Mouse (Mus musculus): ENCODE data around the gene Dab1. TPM values are rescaled to one million over a fixed set of nuclear protein-coding genes. Genes with fewer than 3 reads are reported as not detected.

Gene Dab1
- polyA plus RNA-seq, 1 experiment from 2014 or later, result 3.0 TPM

GRCm38 (mm10) chr4:103961134-103962049 lies 342.2 kb downstream of the Dab1 start:
- whole genome bisulfite sequencing, result 69% methylated on average over 7 of the region's 7 CpGs
- no peak for ATAC-seq (ENCODE audit: low read depth)
- no peak overlapping the region for H3K27ac ChIP-seq (ENCODE audit: low read length)

GRCm38 (mm10) chr4:103969906-103970305 lies 350.7 kb downstream of the Dab1 start:
- Histone ChIP-seq H3K9ac (ENCODE audit: low read length) (no peak overlapping the region), H3K4me1 (replicated peaks; ENCODE audit: control insufficient read depth, insufficient read depth, low read length) (no peaks in the 10 kb centered on the region), H3K27me3 (ENCODE audit: control insufficient read depth, insufficient read depth, low read depth, low read length) (no peaks in the 10 kb centered on the region), H3K9me3 (ENCODE audit: control insufficient read depth, low read length) (no peaks in the 10 kb centered on the region), H3K36me3 (ENCODE audit: control insufficient read depth, insufficient read depth, low read length) (no peaks in the 10 kb centered on the region), H3K4me2 (ENCODE audit: low read depth, low read length) (no peak overlapping the region), H3K4me3 (ENCODE audit: low read length) (no peak overlapping the region), H3K27ac (ENCODE audit: low read length) (no peak overlapping the region)
- 62% methylated on average over 9 of the region's 9 CpGs for WGBS
- ATAC-seq (ENCODE audit: low read depth), result no peak

More at GRCm38 (mm10) chr4:103961134-103962049, 342.2 kb downstream of the Dab1 start:
- H3K4me2 ChIP-seq (ENCODE audit: low read depth, low read length), result no peak overlapping the region
- H3K4me3 ChIP-seq (ENCODE audit: low read length), result no peak overlapping the region
- no peaks in the 10 kb centered on the region for H3K4me1 ChIP-seq (replicated peaks; ENCODE audit: control insufficient read depth, insufficient read depth, low read length)
- H3K9me3 ChIP-seq (ENCODE audit: control insufficient read depth, low read length), result no peaks in the 10 kb centered on the region
- H3K36me3 ChIP-seq (ENCODE audit: control insufficient read depth, insufficient read depth, low read length), result no peaks in the 10 kb centered on the region
- no peak overlapping the region for H3K9ac ChIP-seq (ENCODE audit: low read length)
- H3K27me3 ChIP-seq (ENCODE audit: control insufficient read depth, insufficient read depth, low read depth, low read length), result no peaks in the 10 kb centered on the region

- H3K27me3 ChIP-seq (ENCODE audit: control insufficient read depth, insufficient read depth, low read depth, low read length), result no peaks in the 10 kb centered on the region
- no peaks in the 10 kb centered on the region for H3K36me3 ChIP-seq (ENCODE audit: control insufficient read depth, insufficient read depth, low read length)
- no peaks in the 10 kb centered on the region for H3K4me1 ChIP-seq (replicated peaks; ENCODE audit: control insufficient read depth, insufficient read depth, low read length)
- no peak for ATAC-seq (ENCODE audit: low read depth)
- no peak overlapping the region for H3K27ac ChIP-seq (ENCODE audit: low read length)
- 71% methylated on average over 2 of the region's 2 CpGs for WGBS
- no peak overlapping the region for H3K9ac ChIP-seq (ENCODE audit: low read length)
- no peak overlapping the region for H3K4me2 ChIP-seq (ENCODE audit: low read depth, low read length)
- H3K9me3 ChIP-seq (ENCODE audit: control insufficient read depth, low read length), result no peaks in the 10 kb centered on the region
- H3K4me3 ChIP-seq (ENCODE audit: low read length), result no peak overlapping the region
Measured at GRCm38 (mm10) chr4:103974536-103974935, 355.4 kb downstream of the Dab1 start.

GRCm38 (mm10) chr4:103974946-103975345 lies 355.8 kb downstream of the Dab1 start:
- Histone ChIP-seq H3K4me3 (ENCODE audit: low read length) (no peak overlapping the region), H3K9ac (ENCODE audit: low read length) (no peak overlapping the region), H3K36me3 (ENCODE audit: control insufficient read depth, insufficient read depth, low read length) (no peaks in the 10 kb centered on the region), H3K27ac (ENCODE audit: low read length) (no peak overlapping the region), H3K9me3 (ENCODE audit: control insufficient read depth, low read length) (no peaks in the 10 kb centered on the region), H3K4me2 (ENCODE audit: low read depth, low read length) (no peak overlapping the region), H3K4me1 (replicated peaks; ENCODE audit: control insufficient read depth, insufficient read depth, low read length) (no peaks in the 10 kb centered on the region), H3K27me3 (ENCODE audit: control insufficient read depth, insufficient read depth, low read depth, low read length) (no peaks in the 10 kb centered on the region)
- no peak for ATAC-seq (ENCODE audit: low read depth)
- WGBS, result 75% methylated on average over 2 of the region's 2 CpGs

DNA sequence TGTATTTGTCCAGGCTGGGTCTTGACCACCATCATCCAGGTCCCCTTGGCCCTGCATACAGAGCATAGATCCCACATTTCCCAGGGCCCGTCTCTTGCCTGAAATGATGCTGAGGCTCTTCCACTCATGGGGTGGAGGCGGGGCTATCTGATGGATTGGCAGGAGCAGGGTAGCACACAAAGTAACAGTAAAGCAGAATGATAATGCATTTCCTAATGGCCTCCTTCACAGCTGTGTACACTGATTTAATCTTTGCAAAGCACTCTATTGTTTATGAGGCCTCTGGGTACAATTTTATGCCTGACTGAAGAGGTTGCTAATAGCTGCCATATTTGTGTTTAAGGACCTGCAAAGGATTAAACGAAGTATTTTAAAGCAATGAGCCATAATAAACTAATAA lies 374.7 kb downstream of the Dab1 start:
- Histone ChIP-seq H3K27ac (ENCODE audit: low read length) (no peak overlapping the region), H3K27me3 (ENCODE audit: control insufficient read depth, insufficient read depth, low read depth, low read length) (no peaks in the 10 kb centered on the region), H3K36me3 (ENCODE audit: control insufficient read depth, insufficient read depth, low read length) (no peaks in the 10 kb centered on the region), H3K9ac (ENCODE audit: low read length) (no peak overlapping the region), H3K4me1 (replicated peaks; ENCODE audit: control insufficient read depth, insufficient read depth, low read length) (no peaks in the 10 kb centered on the region), H3K4me3 (ENCODE audit: low read length) (no peak overlapping the region), H3K4me2 (ENCODE audit: low read depth, low read length) (no peak overlapping the region), H3K9me3 (ENCODE audit: control insufficient read depth, low read length) (no peaks in the 10 kb centered on the region)
- WGBS, result 71% methylated on average over 3 of the region's 3 CpGs
- ATAC-seq (ENCODE audit: low read depth), result no peak

DNA sequence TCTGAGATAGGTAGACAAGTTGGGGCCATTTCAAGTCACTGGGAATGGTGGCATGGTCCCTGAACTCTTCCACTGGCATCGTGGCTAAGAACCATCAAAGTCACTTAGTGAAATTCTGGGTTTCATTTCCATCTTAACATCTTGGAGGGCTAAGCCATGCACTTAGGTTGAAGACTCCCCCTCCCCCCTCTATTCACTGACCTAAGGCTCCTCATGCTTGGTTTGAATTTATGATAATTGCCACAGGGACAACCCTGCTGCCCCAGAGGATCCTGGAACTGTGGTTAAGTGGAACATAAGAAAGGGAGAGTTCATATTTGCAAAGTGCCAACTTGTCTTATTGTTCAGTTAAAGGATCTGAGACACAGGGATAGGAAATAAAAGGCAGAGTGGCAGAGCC lies 375.2 kb downstream of the Dab1 start:
- WGBS, result 73% methylated on average over 1 of the region's 1 CpGs
- Histone ChIP-seq H3K9ac (ENCODE audit: low read length) (no peak overlapping the region), H3K4me1 (replicated peaks; ENCODE audit: control insufficient read depth, insufficient read depth, low read length) (no peaks in the 10 kb centered on the region), H3K27me3 (ENCODE audit: control insufficient read depth, insufficient read depth, low read depth, low read length) (no peaks in the 10 kb centered on the region), H3K27ac (ENCODE audit: low read length) (no peak overlapping the region), H3K9me3 (ENCODE audit: control insufficient read depth, low read length) (no peaks in the 10 kb centered on the region), H3K4me3 (ENCODE audit: low read length) (no peak overlapping the region), H3K36me3 (ENCODE audit: control insufficient read depth, insufficient read depth, low read length) (no peaks in the 10 kb centered on the region), H3K4me2 (ENCODE audit: low read depth, low read length) (no peak overlapping the region)
- no peak for ATAC-seq (ENCODE audit: low read depth)

- H3K4me1 ChIP-seq (replicated peaks; ENCODE audit: control insufficient read depth, insufficient read depth, low read length), result no peaks in the 10 kb centered on the region
- no peak overlapping the region for H3K4me3 ChIP-seq (ENCODE audit: low read length)
- H3K9ac ChIP-seq (ENCODE audit: low read length), result no peak overlapping the region
- H3K27me3 ChIP-seq (ENCODE audit: control insufficient read depth, insufficient read depth, low read depth, low read length), result no peaks in the 10 kb centered on the region
- no peak for ATAC-seq (ENCODE audit: low read depth)
- no peaks in the 10 kb centered on the region for H3K36me3 ChIP-seq (ENCODE audit: control insufficient read depth, insufficient read depth, low read length)
- no peaks in the 10 kb centered on the region for H3K9me3 ChIP-seq (ENCODE audit: control insufficient read depth, low read length)
- H3K27ac ChIP-seq (ENCODE audit: low read length), result no peak overlapping the region
- WGBS, result 49% methylated on average over 5 of the region's 5 CpGs
- H3K4me2 ChIP-seq (ENCODE audit: low read depth, low read length), result no peak overlapping the region
Measured at GRCm38 (mm10) chr4:104008406-104008805, 389.2 kb downstream of the Dab1 start.

DNA sequence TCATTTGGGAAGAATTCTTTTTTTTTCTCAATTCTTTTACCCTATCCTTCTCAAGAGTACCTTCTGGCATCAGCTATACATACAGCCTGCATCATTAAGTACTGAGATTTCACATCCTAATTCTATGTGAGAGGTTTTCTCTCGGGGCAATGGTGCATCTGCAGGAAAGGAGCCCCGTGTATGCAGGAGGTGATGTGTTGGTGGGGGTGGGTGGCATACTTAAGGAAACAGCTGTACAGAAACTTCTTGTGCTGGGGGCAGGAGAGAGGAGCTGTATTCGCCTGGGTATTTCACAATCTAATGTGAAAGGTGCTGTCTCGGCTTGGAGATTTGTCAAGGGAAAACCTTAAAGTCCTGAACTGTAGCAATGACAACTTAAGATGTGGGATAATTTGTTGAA lies 392.5 kb downstream of the Dab1 start:
- Histone ChIP-seq H3K4me3 (ENCODE audit: low read length) (no peak overlapping the region), H3K4me1 (replicated peaks; ENCODE audit: control insufficient read depth, insufficient read depth, low read length) (no peaks in the 10 kb centered on the region), H3K4me2 (ENCODE audit: low read depth, low read length) (no peak overlapping the region), H3K9me3 (ENCODE audit: control insufficient read depth, low read length) (no peaks in the 10 kb centered on the region), H3K27me3 (ENCODE audit: control insufficient read depth, insufficient read depth, low read depth, low read length) (no peaks in the 10 kb centered on the region), H3K9ac (ENCODE audit: low read length) (no peak overlapping the region), H3K36me3 (ENCODE audit: control insufficient read depth, insufficient read depth, low read length) (no peaks in the 10 kb centered on the region), H3K27ac (ENCODE audit: low read length) (no peak overlapping the region)
- ATAC-seq (ENCODE audit: low read depth), result no peak
- 50% methylated on average over 4 of the region's 4 CpGs for WGBS

DNA sequence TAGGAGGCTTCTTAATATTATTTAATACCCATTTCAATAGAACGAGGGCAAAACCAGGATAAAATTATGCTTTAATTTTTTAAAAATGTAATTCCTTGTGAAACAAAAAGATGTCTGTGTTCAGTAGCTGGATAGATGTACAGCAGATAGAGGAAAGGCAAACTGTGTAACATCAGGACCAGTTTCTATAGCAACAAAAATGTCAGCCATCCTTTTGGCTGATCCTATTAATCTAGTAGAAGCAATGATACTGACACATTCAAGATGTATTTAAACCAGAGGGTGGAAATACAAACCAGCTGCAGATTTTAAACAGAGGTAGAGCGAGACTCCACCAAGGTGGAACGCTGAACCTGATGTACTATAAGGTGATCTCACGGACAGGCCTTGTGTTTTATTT lies 393.0 kb downstream of the Dab1 start:
- no peaks in the 10 kb centered on the region for H3K27me3 ChIP-seq (ENCODE audit: control insufficient read depth, insufficient read depth, low read depth, low read length)
- no peak for ATAC-seq (ENCODE audit: low read depth)
- H3K27ac ChIP-seq (ENCODE audit: low read length), result no peak overlapping the region
- H3K36me3 ChIP-seq (ENCODE audit: control insufficient read depth, insufficient read depth, low read length), result no peaks in the 10 kb centered on the region
- no peaks in the 10 kb centered on the region for H3K4me1 ChIP-seq (replicated peaks; ENCODE audit: control insufficient read depth, insufficient read depth, low read length)
- H3K9ac ChIP-seq (ENCODE audit: low read length), result no peak overlapping the region
- no peak overlapping the region for H3K4me3 ChIP-seq (ENCODE audit: low read length)
- 75% methylated on average over 4 of the region's 4 CpGs for WGBS
- H3K9me3 ChIP-seq (ENCODE audit: control insufficient read depth, low read length), result no peaks in the 10 kb centered on the region
- H3K4me2 ChIP-seq (ENCODE audit: low read depth, low read length), result no peak overlapping the region
